Mouse (Mus musculus): ENCODE data around the gene Podxl.

DNA sequence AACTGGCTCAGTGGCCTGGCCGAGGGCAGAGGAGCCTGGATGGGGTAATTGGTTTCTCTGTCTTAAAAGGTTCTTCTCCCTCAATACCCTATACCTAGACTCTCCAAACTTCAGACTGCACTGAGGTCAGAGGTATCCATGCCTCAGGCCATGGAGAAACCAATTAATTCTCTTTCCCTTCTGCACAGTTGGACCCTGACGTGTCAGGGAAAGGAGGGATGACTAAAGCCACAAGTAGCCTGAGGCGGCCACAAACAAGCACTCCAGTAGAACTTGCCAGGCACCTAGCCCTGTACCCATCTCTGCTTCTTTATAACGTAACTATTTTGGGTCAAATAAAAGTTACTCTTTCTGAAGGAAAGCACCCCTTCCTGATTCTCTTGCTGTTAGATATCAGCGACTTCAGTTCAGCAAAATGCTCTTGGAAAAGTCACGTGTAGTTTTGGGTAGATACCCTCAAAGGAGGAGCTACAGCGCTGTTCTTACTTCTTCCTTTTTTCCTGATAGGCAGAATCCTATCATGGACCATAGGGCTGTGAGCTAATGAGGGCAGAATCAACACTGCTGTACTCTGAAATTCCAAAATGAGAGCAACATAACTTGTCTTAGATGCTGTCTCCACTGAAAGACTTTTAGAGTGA is 7.2 kb downstream of the Podxl start:
- TF ChIP-seq CTCF (IDR thresholded peaks at IDR 0.05): no peak
- no peak for TF ChIP-seq POLR2A (IDR thresholded peaks at IDR 0.05; ENCODE audit: insufficient read depth, low read depth, low read length)

Data from heart, adult 2 months (tissue).